Mouse (Mus musculus) limb, embryonic 10.5 days (tissue): ENCODE data around the gene Fars2. TPM values are rescaled to one million over a fixed set of nuclear protein-coding genes. Genes with fewer than 3 reads are reported as not detected.

ENCODE experiments used
- DNase-seq: peaks from one replicate; pipeline ENCODE4 v3.0.0-alpha.2; 2017; ENCODE audit warnings: low spot score
- H3K27ac ChIP-seq: fragments of 300-500 bp; sonication (generic); 2 replicates; pipeline ENCODE4 v1.5.1; 2016; ENCODE audit warnings: mild to moderate bottlenecking
- H3K27me3 ChIP-seq: fragments of 300-500 bp; sonication (generic); 2 replicates; pipeline ENCODE4 v1.6.1; 2016; ENCODE audit warnings: low read depth, mild to moderate bottlenecking; ENCODE audit not compliant: poor library complexity, severe bottlenecking
- H3K36me3 ChIP-seq: fragments of 300-500 bp; sonication (generic); 2 replicates; pipeline ENCODE4 v1.6.1; 2016; ENCODE audit warnings: mild to moderate bottlenecking, moderate library complexity
- H3K4me1 ChIP-seq: fragments of 300-500 bp; sonication (generic); 2 replicates; pipeline ENCODE4 v1.6.1; 2016
- H3K4me3 ChIP-seq: fragments of 300-500 bp; sonication (generic); 2 replicates; pipeline ENCODE4 v1.5.1; 2016; ENCODE audit warnings: mild to moderate bottlenecking, moderate library complexity
- H3K9me3 ChIP-seq: fragments of 300-500 bp; sonication (generic); replicated peaks from 2 replicates; pipeline ENCODE4 v1.6.1; 2016; ENCODE audit warnings: mild to moderate bottlenecking
- WGBS: fragments of 180-500 bp; shearing (Covaris S2); methylation state at CpG from one replicate; pipeline ENCODE4 v1.1.7; 2016; 5-methylcytosine and 5-hydroxymethylcytosine counted together
- polyA plus RNA-seq: library from polyadenylated mRNA; unstranded; fragments of >200 nt; fragmentation: Nextera tagmentation; extraction: Ambion mirVana; gene quantifications from 2 replicates; pipeline ENCODE4 v1.2.1, GENCODE M21; 2016

The Fars2 gene
- polyA plus RNA-seq, 1 experiment from 2014 or later: 24.3 TPM

- Histone ChIP-seq H3K9me3 (no peaks in the 10 kb centered on the region), H3K36me3 (no peaks in the 10 kb centered on the region), H3K4me1 (no peaks in the 10 kb centered on the region), H3K4me3 (no peak overlapping the region), H3K27me3 (no peaks in the 10 kb centered on the region), H3K27ac (no peak overlapping the region)
- no peak for DNase-seq
- WGBS: 72% methylated on average over 2 of the region's 2 CpGs
Measured at GRCm38 (mm10) chr13:36261299-36261698, 144.1 kb downstream of the Fars2 start.

GRCm38 (mm10) chr13:36263240-36264095, 146.3 kb downstream of the Fars2 start:
- Histone ChIP-seq H3K9me3 (no peaks in the 10 kb centered on the region), H3K36me3 (no peaks in the 10 kb centered on the region), H3K4me3 (no peak overlapping the region), H3K27ac (no peak overlapping the region), H3K27me3 (no peaks in the 10 kb centered on the region), H3K4me1 (no peaks in the 10 kb centered on the region)
- DNase-seq: no peak
- 73% methylated on average over 5 of the region's 5 CpGs for WGBS

DNA sequence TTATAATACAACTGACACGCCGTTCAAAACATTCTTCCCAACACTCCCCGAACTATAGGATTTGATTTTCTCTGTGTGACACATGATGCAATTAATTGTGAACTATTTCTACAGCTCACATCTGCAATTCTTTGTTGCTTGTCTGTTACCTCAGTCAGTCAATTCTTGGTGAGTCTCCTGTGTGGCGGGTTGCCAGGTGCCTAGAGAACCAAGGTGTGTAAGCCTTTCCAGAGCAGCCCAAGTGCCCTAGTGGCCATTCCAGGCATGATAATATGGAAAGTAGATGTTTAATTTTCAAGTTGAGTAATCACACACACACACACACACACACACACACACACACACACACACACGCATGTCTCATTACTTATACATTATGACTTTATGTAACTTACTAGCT, 147.2 kb downstream of the Fars2 start:
- Histone ChIP-seq H3K4me1 (no peaks in the 10 kb centered on the region), H3K27ac (no peak overlapping the region), H3K27me3 (no peaks in the 10 kb centered on the region), H3K9me3 (no peaks in the 10 kb centered on the region), H3K36me3 (no peaks in the 10 kb centered on the region), H3K4me3 (no peak overlapping the region)
- DNase-seq: no peak
- 95% methylated on average over 5 of the region's 5 CpGs for WGBS

DNA sequence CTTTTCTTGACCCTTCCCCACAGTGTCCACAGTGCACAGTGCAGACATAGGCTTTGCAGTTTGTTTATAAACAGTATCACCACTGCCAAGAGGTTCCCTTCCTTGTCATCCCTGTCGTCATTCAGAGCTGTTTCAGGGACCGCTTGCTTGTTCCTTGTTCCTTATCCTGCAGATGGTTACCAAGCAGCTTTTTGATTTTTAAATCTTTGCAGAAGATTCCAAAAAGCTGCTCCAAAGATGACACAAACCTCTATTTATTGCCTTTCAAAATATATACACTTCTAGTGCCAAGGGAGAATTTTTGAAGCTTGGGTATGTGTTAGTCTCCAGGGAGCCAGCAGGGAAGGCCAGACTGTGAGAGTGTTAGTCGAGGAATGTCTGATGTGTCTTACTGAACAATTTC, 148.1 kb downstream of the Fars2 start:
- no peak for DNase-seq
- WGBS: 73% methylated on average over 3 of the region's 3 CpGs

GRCm38 (mm10) chr13:36267399-36267798, 150.2 kb downstream of the Fars2 start:
- Histone ChIP-seq H3K36me3 (no peaks in the 10 kb centered on the region), H3K4me1 (no peaks in the 10 kb centered on the region), H3K9me3 (no peaks in the 10 kb centered on the region), H3K27ac (no peak overlapping the region), H3K4me3 (no peak overlapping the region), H3K27me3 (no peaks in the 10 kb centered on the region)
- DNase-seq: no peak
- 94% methylated on average over 1 of the region's 1 CpGs for WGBS

More for the DNA sequence above, 148.1 kb downstream of the Fars2 start:
- no peaks in the 10 kb centered on the region for H3K4me1 ChIP-seq
- H3K27me3 ChIP-seq: no peaks in the 10 kb centered on the region
- no peak overlapping the region for H3K4me3 ChIP-seq
- H3K9me3 ChIP-seq: no peaks in the 10 kb centered on the region
- no peak overlapping the region for H3K27ac ChIP-seq
- H3K36me3 ChIP-seq: no peaks in the 10 kb centered on the region

DNA sequence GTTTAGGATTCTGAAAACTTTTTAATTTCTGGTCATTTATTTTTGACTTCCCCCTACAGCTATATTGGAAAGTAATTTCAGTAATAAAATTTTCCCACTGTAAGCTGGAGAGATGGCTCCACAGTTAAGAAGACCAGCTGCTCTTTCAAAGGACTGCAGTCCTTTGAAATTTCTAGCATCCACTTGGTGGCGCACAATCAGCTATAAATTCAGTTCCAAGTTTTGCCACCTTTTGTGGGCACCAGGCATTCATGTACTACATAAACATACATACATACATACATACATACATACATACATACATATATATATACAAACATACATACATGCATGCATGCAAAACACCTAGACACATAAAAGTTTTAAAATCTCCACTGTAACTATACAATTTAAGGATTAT, 153.7 kb downstream of the Fars2 start:
- H3K27me3 ChIP-seq: no peaks in the 10 kb centered on the region
- no peaks in the 10 kb centered on the region for H3K4me1 ChIP-seq
- H3K36me3 ChIP-seq: no peaks in the 10 kb centered on the region
- DNase-seq: no peak
- no peak overlapping the region for H3K27ac ChIP-seq
- no peaks in the 10 kb centered on the region for H3K9me3 ChIP-seq
- WGBS: 82% methylated on average over 1 of the region's 1 CpGs
- no peak overlapping the region for H3K4me3 ChIP-seq

DNA sequence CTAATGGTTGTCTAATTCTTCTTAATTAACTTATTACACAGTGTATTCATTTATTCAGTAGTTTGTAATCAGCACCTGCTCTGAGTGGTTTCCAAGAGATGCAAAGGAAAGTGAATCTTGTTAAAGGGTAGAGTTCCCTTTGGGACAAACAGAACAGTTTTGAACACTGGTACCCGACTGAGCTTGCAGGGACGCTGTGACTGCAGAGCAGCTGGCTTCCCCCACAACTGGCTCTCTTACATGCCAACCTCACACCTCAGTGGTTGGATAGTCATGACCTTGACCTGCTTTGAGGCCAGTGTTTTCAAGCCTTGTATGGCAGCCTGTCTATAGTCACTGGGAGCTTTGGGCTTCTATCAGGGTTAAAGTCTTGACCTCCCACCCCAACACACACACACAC, 156.3 kb downstream of the Fars2 start:
- no peak overlapping the region for H3K4me3 ChIP-seq
- H3K36me3 ChIP-seq: no peaks in the 10 kb centered on the region
- no peak for DNase-seq
- no peaks in the 10 kb centered on the region for H3K9me3 ChIP-seq
- WGBS: 91% methylated on average over 2 of the region's 2 CpGs
- no peaks in the 10 kb centered on the region for H3K4me1 ChIP-seq
- H3K27ac ChIP-seq: no peak overlapping the region
- no peaks in the 10 kb centered on the region for H3K27me3 ChIP-seq

GRCm38 (mm10) chr13:36276194-36276593, 159.0 kb downstream of the Fars2 start:
- Histone ChIP-seq H3K36me3 (no peaks in the 10 kb centered on the region), H3K27ac (no peak overlapping the region), H3K9me3 (no peaks in the 10 kb centered on the region), H3K4me3 (no peak overlapping the region), H3K4me1 (no peaks in the 10 kb centered on the region), H3K27me3 (no peaks in the 10 kb centered on the region)
- no peak for DNase-seq
- WGBS: 86% methylated on average over 2 of the region's 2 CpGs

DNA sequence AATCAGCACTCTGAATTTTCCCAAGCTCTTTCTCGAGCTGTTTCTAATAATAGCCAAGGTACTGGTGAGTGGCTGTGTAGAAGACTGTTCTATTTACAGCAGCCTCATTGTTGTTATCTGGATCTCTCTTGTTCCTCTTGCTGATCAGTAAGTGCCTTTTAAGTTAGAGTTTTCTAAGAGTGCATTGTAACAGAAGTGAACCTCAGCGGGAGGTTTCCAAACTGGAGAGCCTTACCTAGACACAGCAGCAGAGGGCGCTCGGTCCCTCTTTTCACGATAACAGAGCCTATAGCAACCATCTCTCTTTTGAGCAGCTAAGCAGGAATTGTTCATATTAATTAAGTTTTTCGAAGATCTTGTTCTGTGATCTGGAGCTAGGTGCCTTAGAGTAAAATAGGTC, 164.8 kb downstream of the Fars2 start:
- Histone ChIP-seq H3K36me3 (no peaks in the 10 kb centered on the region), H3K4me3 (no peak overlapping the region), H3K27me3 (no peaks in the 10 kb centered on the region), H3K9me3 (no peaks in the 10 kb centered on the region), H3K27ac (no peak overlapping the region), H3K4me1 (peaks cover 19% of the 10 kb centered on the region)
- peak; percentile 81 for DNase-seq
- 19% methylated on average over 6 of the region's 6 CpGs for WGBS

- H3K9me3 ChIP-seq: no peaks in the 10 kb centered on the region
- H3K4me1 ChIP-seq: peaks cover 19% of the 10 kb centered on the region
- 35% methylated on average over 7 of the region's 7 CpGs for WGBS
- H3K36me3 ChIP-seq: no peaks in the 10 kb centered on the region
- no peaks in the 10 kb centered on the region for H3K27me3 ChIP-seq
- no peak overlapping the region for H3K27ac ChIP-seq
- DNase-seq: peak; percentile 45
- no peak overlapping the region for H3K4me3 ChIP-seq
Measured at GRCm38 (mm10) chr13:36282785-36283544, 165.8 kb downstream of the Fars2 start.

DNA sequence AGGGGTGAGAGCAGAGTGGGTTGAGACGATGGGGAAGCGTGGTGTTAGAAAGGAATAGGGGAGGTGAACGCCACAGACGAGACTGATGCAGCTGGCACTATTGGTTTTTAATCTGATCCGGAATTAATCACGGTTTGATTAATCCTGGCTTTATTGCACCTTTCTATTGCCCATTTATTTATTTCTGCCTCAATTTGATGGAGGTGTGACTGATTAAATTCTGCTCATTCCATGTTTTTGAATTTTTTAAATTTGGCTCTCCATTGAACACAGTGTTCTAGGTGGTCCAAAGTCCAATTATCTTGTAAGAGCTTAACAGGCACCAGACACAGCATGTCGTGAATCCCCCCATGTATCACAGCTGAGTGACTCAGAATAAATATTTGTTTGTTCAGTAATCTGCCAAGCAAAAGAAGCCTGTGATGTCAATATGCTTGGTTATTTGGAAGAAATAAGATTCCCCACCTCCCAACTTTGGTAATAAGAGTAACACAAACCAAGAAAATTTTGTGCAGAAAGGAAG, 166.4 kb downstream of the Fars2 start:
- DNase-seq: no peak
- Histone ChIP-seq H3K9me3 (no peaks in the 10 kb centered on the region), H3K36me3 (no peaks in the 10 kb centered on the region), H3K27ac (no peak overlapping the region), H3K4me1 (peaks cover 19% of the 10 kb centered on the region), H3K4me3 (no peak overlapping the region), H3K27me3 (no peaks in the 10 kb centered on the region)
- WGBS: 62% methylated on average over 7 of the region's 7 CpGs

DNA sequence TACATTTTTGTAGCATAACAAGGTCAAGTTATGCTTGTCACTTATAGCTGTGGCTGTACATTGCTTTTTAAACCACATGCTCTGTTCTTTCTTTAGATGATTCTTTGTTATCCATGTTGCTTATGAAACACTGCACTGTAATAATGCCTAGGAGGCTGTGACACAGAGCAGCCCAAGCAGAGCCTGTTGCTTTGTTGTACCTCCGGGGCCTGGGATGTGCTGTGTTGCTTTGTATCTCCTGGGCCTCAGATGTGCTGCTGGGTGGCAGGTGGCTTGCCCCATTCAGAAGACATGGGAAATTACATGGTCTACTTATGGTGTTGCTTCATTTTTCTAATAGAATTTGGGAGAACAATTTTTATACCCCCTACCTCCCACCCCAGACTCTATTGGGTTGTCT, 166.9 kb downstream of the Fars2 start:
- Histone ChIP-seq H3K27me3 (no peaks in the 10 kb centered on the region), H3K27ac (no peak overlapping the region), H3K4me3 (no peak overlapping the region), H3K4me1 (peaks cover 19% of the 10 kb centered on the region), H3K9me3 (no peaks in the 10 kb centered on the region), H3K36me3 (no peaks in the 10 kb centered on the region)
- no peak for DNase-seq
- 87% methylated on average over 1 of the region's 1 CpGs for WGBS

DNA sequence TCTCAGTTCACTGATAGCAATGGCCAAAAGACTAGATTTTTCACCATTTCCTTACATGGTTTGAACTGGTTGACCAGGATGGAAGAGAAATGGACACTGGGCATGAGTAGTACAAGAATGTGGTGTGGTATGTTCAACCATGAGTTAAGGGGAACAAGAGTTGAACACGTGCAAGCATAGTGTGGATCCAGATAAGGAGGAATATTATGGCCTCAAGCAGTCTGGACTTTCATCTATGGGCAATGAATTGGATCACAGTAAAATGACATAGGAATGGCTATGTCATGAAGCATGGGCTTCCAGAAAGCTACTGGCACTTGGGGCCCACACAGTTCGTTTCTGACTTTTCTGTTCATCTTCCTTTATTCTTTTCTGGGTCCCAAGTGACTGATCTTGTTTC, 168.0 kb downstream of the Fars2 start:
- peaks cover 19% of the 10 kb centered on the region for H3K4me1 ChIP-seq
- H3K4me3 ChIP-seq: no peak overlapping the region
- WGBS: 95% methylated on average over 2 of the region's 2 CpGs
- H3K27ac ChIP-seq: no peak overlapping the region
- H3K27me3 ChIP-seq: no peaks in the 10 kb centered on the region
- DNase-seq: no peak
- no peaks in the 10 kb centered on the region for H3K9me3 ChIP-seq
- H3K36me3 ChIP-seq: no peaks in the 10 kb centered on the region
